Mouse (Mus musculus): Measurements from ENCODE around the gene 4931409K22Rik. TPM values are rescaled to one million over a fixed set of nuclear protein-coding genes. Genes with fewer than 3 reads are reported as not detected.

Gene 4931409K22Rik
- polyA plus RNA-seq, 1 experiment = 0.18 TPM

- no peak for DNase-seq (ENCODE audit: extremely low spot score in 1 of 2, low spot score in 1 of 2)
Measured at GRCm38 (mm10) chr5:24541144-24541569, 15.5 kb downstream of the 4931409K22Rik start.

- peak in 1 of 2 experiments; percentile 51 for DNase-seq (ENCODE audit: extremely low spot score in 1 of 2, low spot score in 1 of 2)
Measured at GRCm38 (mm10) chr5:24540387-24541143, 16.0 kb downstream of the 4931409K22Rik start, which contains the start of gene Asb10. TSS of gene Asb10 (minus strand) at chr5:24540978.

- DNase-seq (ENCODE audit: extremely low spot score in 1 of 2, low spot score in 1 of 2) = no peak
Measured at GRCm38 (mm10) chr5:24539571-24540296, 16.9 kb downstream of the 4931409K22Rik start.

- no peak for DNase-seq (ENCODE audit: extremely low spot score in 1 of 2, low spot score in 1 of 2)
Measured at GRCm38 (mm10) chr5:24537618-24538017, 19.0 kb downstream of the 4931409K22Rik start.

GRCm38 (mm10) chr5:24536511-24536910, 20.1 kb downstream of the 4931409K22Rik start:
- no peak for DNase-seq (ENCODE audit: extremely low spot score in 1 of 2, low spot score in 1 of 2)

GRCm38 (mm10) chr5:24535731-24536130, 20.9 kb downstream of the 4931409K22Rik start:
- DNase-seq (ENCODE audit: extremely low spot score in 1 of 2, low spot score in 1 of 2) = no peak

- DNase-seq (ENCODE audit: extremely low spot score in 1 of 2, low spot score in 1 of 2) = no peak
Measured at GRCm38 (mm10) chr5:24534292-24534691, 22.3 kb downstream of the 4931409K22Rik start.

- no peak for DNase-seq (ENCODE audit: extremely low spot score in 1 of 2, low spot score in 1 of 2)
Measured at GRCm38 (mm10) chr5:24533391-24533790, 23.2 kb downstream of the 4931409K22Rik start.

- peak; percentile 81 to 98 for DNase-seq (ENCODE audit: extremely low spot score in 1 of 2, low spot score in 1 of 2)
Measured at GRCm38 (mm10) chr5:24530042-24530689, 26.4 kb downstream of the 4931409K22Rik start.

- no peak for DNase-seq (ENCODE audit: extremely low spot score in 1 of 2, low spot score in 1 of 2)
Measured at GRCm38 (mm10) chr5:24527780-24528179, 28.8 kb downstream of the 4931409K22Rik start.

GRCm38 (mm10) chr5:24526889-24527230, 29.7 kb downstream of the 4931409K22Rik start, which contains the start of gene Gbx1:
TSS of gene Gbx1 (minus strand) at chr5:24527202.
- no peak for DNase-seq (ENCODE audit: extremely low spot score in 1 of 2, low spot score in 1 of 2)

GRCm38 (mm10) chr5:24526190-24526888, 30.3 kb downstream of the 4931409K22Rik start:
- DNase-seq (ENCODE audit: extremely low spot score in 1 of 2, low spot score in 1 of 2) = no peak

- DNase-seq (ENCODE audit: extremely low spot score in 1 of 2, low spot score in 1 of 2) = no peak
Measured at GRCm38 (mm10) chr5:24525360-24526189, 31.0 kb downstream of the 4931409K22Rik start.

GRCm38 (mm10) chr5:24524522-24524921, 32.1 kb downstream of the 4931409K22Rik start:
- DNase-seq (ENCODE audit: extremely low spot score in 1 of 2, low spot score in 1 of 2) = no peak

GRCm38 (mm10) chr5:24523806-24524205, 32.8 kb downstream of the 4931409K22Rik start:
- DNase-seq (ENCODE audit: extremely low spot score in 1 of 2, low spot score in 1 of 2) = no peak

GRCm38 (mm10) chr5:24521366-24521765, 35.2 kb downstream of the 4931409K22Rik start:
- DNase-seq (ENCODE audit: extremely low spot score in 1 of 2, low spot score in 1 of 2) = no peak

GRCm38 (mm10) chr5:24512271-24512670, 44.3 kb downstream of the 4931409K22Rik start:
- DNase-seq (ENCODE audit: extremely low spot score in 1 of 2, low spot score in 1 of 2) = no peak

GRCm38 (mm10) chr5:24510635-24511034, 46.0 kb downstream of the 4931409K22Rik start:
- peak in 1 of 2 experiments; percentile 66 for DNase-seq (ENCODE audit: extremely low spot score in 1 of 2, low spot score in 1 of 2)

GRCm38 (mm10) chr5:24508406-24508805, 48.2 kb downstream of the 4931409K22Rik start:
- no peak for DNase-seq (ENCODE audit: extremely low spot score in 1 of 2, low spot score in 1 of 2)

- no peak for DNase-seq (ENCODE audit: extremely low spot score in 1 of 2, low spot score in 1 of 2)
Measured at GRCm38 (mm10) chr5:24505513-24505912, 51.1 kb downstream of the 4931409K22Rik start.
